In the genomic region with DNA sequence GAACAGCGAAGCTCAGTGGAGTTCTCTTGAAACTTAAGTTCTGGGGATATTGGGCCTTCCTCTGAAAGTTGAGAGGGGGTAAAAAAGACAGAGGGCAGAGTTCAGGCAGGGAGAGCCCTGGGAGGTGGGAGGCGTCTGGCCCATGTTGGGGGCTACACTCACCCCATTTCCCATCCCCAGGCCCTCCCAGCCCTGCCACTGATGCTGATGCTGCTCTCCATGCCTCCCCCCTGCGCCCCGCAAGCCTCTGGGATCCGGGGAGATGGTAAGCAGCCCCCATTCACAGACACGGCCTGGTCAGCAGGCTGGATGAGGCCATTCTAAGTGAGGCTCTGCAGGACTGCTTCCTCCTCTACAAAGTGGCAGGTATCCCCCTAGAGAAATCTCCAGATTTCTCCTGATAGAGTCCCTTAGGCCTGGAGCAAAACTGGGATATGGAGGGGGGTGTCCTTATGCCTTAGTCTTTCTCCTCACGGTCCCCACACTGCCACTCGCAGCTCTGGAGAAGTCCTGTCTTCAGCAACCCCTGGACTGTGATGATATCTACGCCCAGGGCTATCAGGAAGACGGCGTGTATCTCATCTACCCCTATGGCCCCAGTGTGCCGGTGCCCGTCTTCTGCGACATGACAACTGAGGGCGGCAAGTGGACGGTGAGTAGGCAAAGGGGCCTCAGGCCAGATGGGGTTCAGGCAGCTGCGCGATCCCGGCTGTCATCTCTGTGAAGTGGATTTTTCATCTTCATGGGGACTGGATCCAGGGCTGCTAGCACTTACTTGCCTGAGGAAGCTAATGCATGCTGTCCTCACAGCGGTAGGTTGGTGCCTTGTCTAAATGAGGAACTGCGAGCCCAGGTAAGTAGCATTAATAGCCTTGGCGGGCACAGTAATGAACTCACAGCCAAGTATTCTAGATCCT, we compare ENCODE assay signal across 10 mouse cellular contexts. TPM values are rescaled to one million over a fixed set of nuclear protein-coding genes. Genes with fewer than 3 reads are reported as not detected.
DNase-seq lines count a peak whose midpoint lies in the region; ATAC-seq and TF ChIP-seq lines count a peak whose summit lies in the region.
"Had no signal": no experiment of that assay in that cellular context is flagged by ENCODE, and none has a peak within 500 bp of the region (broad histone marks: within the 10 kb centered on the region; RNA-seq: fewer than 3 reads in every experiment).

No protein-coding gene starts in this region.

- 81% methylated on average over 22 of the region's 22 CpGs for WGBS in heart, adult 2 months
- WGBS in forebrain, embryonic 14.5 days, result 64% methylated on average over 22 of the region's 22 CpGs
- WGBS in limb, embryonic 15.5 days, result 27% methylated on average over 22 of the region's 22 CpGs

- intact Hi-C loops in heart, adult 2 months (cut with DNase I), result no loop called here

- no peak for TF ChIP-seq POLR2A in heart, adult 2 months (IDR thresholded peaks at IDR 0.05; ENCODE audit: insufficient read depth, low read depth, low read length)
- no peak for TF ChIP-seq POLR2A in ES-Bruce4 (IDR thresholded peaks at IDR 0.05; ENCODE audit: insufficient read depth, low read length)

- no peak for DNase-seq in heart, adult 2 months
- no peak for DNase-seq in heart, adult 18-20 months
- DNase-seq in forebrain, embryonic 14.5 days (ENCODE audit: low spot score), result no peak
- DNase-seq in c-Kit-positive CD71-positive TER-119-positive erythroid progenitor cells, embryonic 14.5 days (ENCODE audit: low spot score), result no peak
- no peak for DNase-seq in right cerebral cortex, postnatal 25 days
- no peak for DNase-seq in kidney, postnatal 14 days
- DNase-seq: adrenal gland, postnatal 36 days had no signal

- H3K27ac ChIP-seq in heart, adult 2 months, result peak overlapping the region; percentile 33
- H3K27ac ChIP-seq in ES-Bruce4 (ENCODE audit: insufficient read depth, low read length), result no peak overlapping the region
- peak overlapping the region; percentile 96 for H3K27ac ChIP-seq in forebrain, embryonic 14.5 days (ENCODE audit: low read depth, low read length)
- peak overlapping the region; percentile 97 for H3K27ac ChIP-seq in limb, embryonic 15.5 days

- peak overlapping the region; percentile 46 for H3K4me2 ChIP-seq in forebrain, embryonic 14.5 days (ENCODE audit: low read length)
- H3K4me2 ChIP-seq in limb, embryonic 15.5 days, result peak overlapping the region; percentile 62

- H3K36me3 ChIP-seq in heart, adult 2 months (ENCODE audit: control insufficient read depth, insufficient read depth, low read length), result no peaks in the 10 kb centered on the region
- peaks cover 22% of the 10 kb centered on the region for H3K36me3 ChIP-seq in ES-Bruce4 (ENCODE audit: control insufficient read depth, insufficient read depth, low read length, poor library complexity, severe bottlenecking)
- H3K36me3 ChIP-seq in forebrain, embryonic 14.5 days (ENCODE audit: control insufficient read depth, insufficient read depth, low read length), result peaks cover 35% of the 10 kb centered on the region
- peaks cover 35% of the 10 kb centered on the region for H3K36me3 ChIP-seq in limb, embryonic 15.5 days

- no peak overlapping the region for H3K9ac ChIP-seq in heart, adult 2 months (ENCODE audit: low read depth, low read length)
- peak overlapping the region; percentile 5 for H3K9ac ChIP-seq in ES-Bruce4 (ENCODE audit: low read depth, poor library complexity, severe bottlenecking)
- H3K9ac ChIP-seq in forebrain, embryonic 14.5 days (ENCODE audit: low read length), result peak overlapping the region; percentile 43
- peak overlapping the region; percentile 56 for H3K9ac ChIP-seq in limb, embryonic 15.5 days

- H3K79me2 ChIP-seq in heart, adult 2 months (replicated peaks; ENCODE audit: control insufficient read depth, insufficient read depth, low read length), result no peaks in the 10 kb centered on the region

- H3K4me3 ChIP-seq in heart, adult 2 months, result no peak overlapping the region
- no peak overlapping the region for H3K4me3 ChIP-seq in ES-Bruce4 (ENCODE audit: low read depth, low read length)
- peak overlapping the region; percentile 16 for H3K4me3 ChIP-seq in forebrain, embryonic 14.5 days (ENCODE audit: low read depth, low read length)
- H3K4me3 ChIP-seq in limb, embryonic 15.5 days, result peak overlapping the region; percentile 48

- peaks cover 2% of the 10 kb centered on the region; the same call in 1 of the 2 replicates for H3K4me1 ChIP-seq in heart, adult 2 months (ENCODE audit: control insufficient read depth, insufficient read depth, low read length)
- H3K4me1 ChIP-seq in ES-Bruce4 (ENCODE audit: control insufficient read depth, insufficient read depth, low read length), result peaks cover 2% of the 10 kb centered on the region
- peaks cover 36% of the 10 kb centered on the region for H3K4me1 ChIP-seq in forebrain, embryonic 14.5 days (ENCODE audit: control insufficient read depth, insufficient read depth, low read length)
- peaks cover 81% of the 10 kb centered on the region for H3K4me1 ChIP-seq in limb, embryonic 15.5 days

- no peak for TF ChIP-seq CTCF in heart, adult 2 months (IDR thresholded peaks at IDR 0.05)
- no peak for TF ChIP-seq CTCF in ES-Bruce4 (IDR thresholded peaks at IDR 0.05; ENCODE audit: low read depth, low read length)

- ATAC-seq in forebrain, embryonic 14.5 days, result no peak
- no peak for ATAC-seq in limb, embryonic 15.5 days (ENCODE audit: insufficient number of reproducible peaks, low FRiP score, low TSS enrichment, low read depth)

- no peak for TF ChIP-seq EP300 in heart, adult 2 months (IDR thresholded peaks at IDR 0.05; ENCODE audit: insufficient read depth, low read depth, low read length)
- TF ChIP-seq EP300 in ES-Bruce4 (IDR thresholded peaks at IDR 0.05; ENCODE audit: insufficient read depth, low read depth, low read length), result no peak

- no peaks in the 10 kb centered on the region for H3K9me3 ChIP-seq in ES-Bruce4 (replicated peaks; ENCODE audit: control insufficient read depth, insufficient read depth, low read length, poor library complexity, severe bottlenecking)
- H3K9me3 ChIP-seq in forebrain, embryonic 14.5 days (replicated peaks; ENCODE audit: control insufficient read depth, low read length), result no peaks in the 10 kb centered on the region
- no peaks in the 10 kb centered on the region for H3K9me3 ChIP-seq in limb, embryonic 15.5 days

- H3K27me3 ChIP-seq in heart, adult 2 months (ENCODE audit: control insufficient read depth, insufficient read depth, low read length), result no peaks in the 10 kb centered on the region
- H3K27me3 ChIP-seq in ES-Bruce4 (ENCODE audit: control insufficient read depth, insufficient read depth, low read length, poor library complexity, severe bottlenecking), result no peaks in the 10 kb centered on the region
- H3K27me3 ChIP-seq in forebrain, embryonic 14.5 days (replicated peaks; ENCODE audit: control insufficient read depth, insufficient read depth, low read length), result no peaks in the 10 kb centered on the region
- H3K27me3 ChIP-seq in limb, embryonic 15.5 days, result no peaks in the 10 kb centered on the region

RNA-seq across cellular contexts. Expression of a gene that starts 0.6 kb away (rescaled TPM):
- 10 to 100 TPM; 18.4 to 22.9 TPM for total RNA-seq in heart, adult 2 months (2021)
- 125 and 143 TPM in 2 replicates for polyA plus RNA-seq in heart, adult 2 months (2012; rRNA removed)
- total RNA-seq in heart, adult 18-20 months (2021), result 10 to 100 TPM; 12.5 to 13.3 TPM
- polyA plus RNA-seq in ES-Bruce4 (2011; ENCODE audit: insufficient read depth, insufficient read length, low read depth, missing spikeins), result 1.3 and 1.9 TPM in 2 replicates
- polyA plus RNA-seq in forebrain, embryonic 14.5 days (2014; fragmentation: Nextera tagmentation; extraction: Ambion mirVana), result 51.6 and 65.7 TPM in 2 replicates
- 540 and 575 TPM in 2 replicates for polyA plus RNA-seq in limb, embryonic 15.5 days (2015; fragmentation: Nextera tagmentation; extraction: Ambion mirVana)
- total RNA-seq: megakaryocyte-erythroid progenitor cell, adult 5-6 weeks had no signal

RNA-seq across cellular contexts. Expression of a gene that starts 8.4 kb away (rescaled TPM):
- 1 to 10 TPM; 5.5 to 6.0 TPM for total RNA-seq in heart, adult 2 months (2021)
- 11.9 and 12.6 TPM in 2 replicates for polyA plus RNA-seq in heart, adult 2 months (2012; rRNA removed)
- total RNA-seq in heart, adult 18-20 months (2021), result 1 to 10 TPM; 5.7 to 6.0 TPM
- polyA plus RNA-seq in ES-Bruce4 (2011; ENCODE audit: insufficient read depth, insufficient read length, low read depth, missing spikeins), result 33.3 and 35.1 TPM in 2 replicates
- 59.0 and 75.8 TPM in 2 replicates for polyA plus RNA-seq in forebrain, embryonic 14.5 days (2014; fragmentation: Nextera tagmentation; extraction: Ambion mirVana)
- 59.4 and 65.0 TPM in 2 replicates for polyA plus RNA-seq in limb, embryonic 15.5 days (2015; fragmentation: Nextera tagmentation; extraction: Ambion mirVana)

RNA-seq across cellular contexts. Expression of a gene that starts 19.1 kb away (rescaled TPM):
- total RNA-seq in heart, adult 2 months (2021), result 1 to 10 TPM; 8.0 to 9.3 TPM
- polyA plus RNA-seq in heart, adult 2 months (2012; rRNA removed), result 10.6 and 15.6 TPM in 2 replicates
- total RNA-seq in heart, adult 18-20 months (2021), result 1 to 10 TPM; 6.3 to 7.5 TPM
- polyA plus RNA-seq in ES-Bruce4 (2011; ENCODE audit: insufficient read depth, insufficient read length, low read depth, missing spikeins), result 18.7 and 20.8 TPM in 2 replicates
- 38.9 and 55.5 TPM in 2 replicates for polyA plus RNA-seq in forebrain, embryonic 14.5 days (2014; fragmentation: Nextera tagmentation; extraction: Ambion mirVana)
- 20.7 and 24.8 TPM in 2 replicates for polyA plus RNA-seq in limb, embryonic 15.5 days (2015; fragmentation: Nextera tagmentation; extraction: Ambion mirVana)

RNA-seq across cellular contexts. Expression of a gene that starts 31.9 kb away (rescaled TPM):
- total RNA-seq in heart, adult 2 months (2021), result under 1 TPM; 0.10 to 0.30 TPM
- polyA plus RNA-seq in heart, adult 2 months (2012; rRNA removed), result 0.15 and 0.18 TPM in 2 replicates
- total RNA-seq in heart, adult 18-20 months (2021), result under 1 TPM in 1 of 2 experiments, not detected in 1; 0.15 TPM
- polyA plus RNA-seq in ES-Bruce4 (2011; ENCODE audit: insufficient read depth, insufficient read length, low read depth, missing spikeins), result not detected in 2 replicates
- 6.9 and 10.3 TPM in 2 replicates for polyA plus RNA-seq in forebrain, embryonic 14.5 days (2014; fragmentation: Nextera tagmentation; extraction: Ambion mirVana)
- polyA plus RNA-seq in limb, embryonic 15.5 days (2015; fragmentation: Nextera tagmentation; extraction: Ambion mirVana), result 0.78 and 0.82 TPM in 2 replicates
- total RNA-seq: megakaryocyte-erythroid progenitor cell, adult 5-6 weeks had no signal

Comparison
In these comparisons a context has a peak if more than half of its experiments do, and no peak if none do; other contexts are left out.
1. H3K4me3 ChIP-seq: peak in forebrain, embryonic 14.5 days (single experiment) and limb, embryonic 15.5 days (single experiment); none in heart, adult 2 months (single experiment) and ES-Bruce4 (single experiment).
2. RNA of a gene that starts 0.6 kb away (polyA plus RNA-seq): 540 to 575 TPM in limb, embryonic 15.5 days, 125 to 143 TPM in heart, adult 2 months and 51.6 to 65.7 TPM in forebrain, embryonic 14.5 days; 1.3 to 1.9 TPM in ES-Bruce4; every median in the first group is over 10 times any median in the second.